Mouse (Mus musculus): ENCODE data around the gene Krt90.

The Krt90 gene

GRCm38 (mm10) chr15:101562850-101563249 lies at the start of gene Krt90:
Gene Krt90 (minus strand): TSS chr15:101562950.
- DNase-seq (ENCODE audit: extremely low read depth, low read depth) = no peak

GRCm38 (mm10) chr15:101599123-101599522 lies 36.4 kb upstream of the Krt90 start:
- no peak for DNase-seq (ENCODE audit: extremely low read depth, low read depth)

- peak; percentile 25 for DNase-seq (ENCODE audit: extremely low read depth, low read depth)
These were observed 25.5 kb upstream of the Krt90 start for GRCm38 (mm10) chr15:101588216-101588615.

GRCm38 (mm10) chr15:101584456-101584855 lies 21.7 kb upstream of the Krt90 start:
- no peak for DNase-seq (ENCODE audit: extremely low read depth, low read depth)

- no peak for DNase-seq (ENCODE audit: extremely low read depth, low read depth)
These were observed 20.6 kb upstream of the Krt90 start for GRCm38 (mm10) chr15:101583211-101583965.

GRCm38 (mm10) chr15:101581701-101582100 lies 19.0 kb upstream of the Krt90 start:
- DNase-seq (ENCODE audit: extremely low read depth, low read depth) = no peak

GRCm38 (mm10) chr15:101575506-101575905 lies 12.8 kb upstream of the Krt90 start:
- DNase-seq (ENCODE audit: extremely low read depth, low read depth) = no peak

GRCm38 (mm10) chr15:101573796-101574345 lies 11.1 kb upstream of the Krt90 start, which contains the start of gene Krt75:
Gene Krt75 (minus strand): TSS chr15:101573904.
- no peak for DNase-seq (ENCODE audit: extremely low read depth, low read depth)

- DNase-seq (ENCODE audit: extremely low read depth, low read depth) = no peak
These were observed 5.0 kb upstream of the Krt90 start for GRCm38 (mm10) chr15:101567780-101568179.

GRCm38 (mm10) chr15:101558034-101558646 lies 4.6 kb downstream of the Krt90 start:
- DNase-seq (ENCODE audit: extremely low read depth, low read depth) = no peak

GRCm38 (mm10) chr15:101553169-101553568 lies 9.6 kb downstream of the Krt90 start:
- no peak for DNase-seq (ENCODE audit: extremely low read depth, low read depth)

- DNase-seq (ENCODE audit: extremely low read depth, low read depth) = no peak
These were observed 10.6 kb downstream of the Krt90 start for GRCm38 (mm10) chr15:101552188-101552587.

- DNase-seq (ENCODE audit: extremely low read depth, low read depth) = no peak
These were observed 12.2 kb downstream of the Krt90 start, which contains the start of gene Krt82 for GRCm38 (mm10) chr15:101550567-101550966. Gene Krt82 (minus strand): TSS chr15:101550667.

GRCm38 (mm10) chr15:101544478-101544877 lies 18.3 kb downstream of the Krt90 start:
- no peak for DNase-seq (ENCODE audit: extremely low read depth, low read depth)

GRCm38 (mm10) chr15:101542543-101542942 lies 20.2 kb downstream of the Krt90 start:
- no peak for DNase-seq (ENCODE audit: extremely low read depth, low read depth)

- no peak for DNase-seq (ENCODE audit: extremely low read depth, low read depth)
These were observed 24.2 kb downstream of the Krt90 start for GRCm38 (mm10) chr15:101538580-101538900.

GRCm38 (mm10) chr15:101537864-101538579 lies 24.7 kb downstream of the Krt90 start:
- DNase-seq (ENCODE audit: extremely low read depth, low read depth) = no peak

- DNase-seq (ENCODE audit: extremely low read depth, low read depth) = no peak
These were observed 26.5 kb downstream of the Krt90 start for GRCm38 (mm10) chr15:101536054-101536850.

- DNase-seq (ENCODE audit: extremely low read depth, low read depth) = no peak
These were observed 30.0 kb downstream of the Krt90 start, which contains the start of gene Krt84 for GRCm38 (mm10) chr15:101532720-101533119. Gene Krt84 (minus strand): TSS chr15:101532820.

- no peak for DNase-seq (ENCODE audit: extremely low read depth, low read depth)
These were observed 40.1 kb downstream of the Krt90 start for GRCm38 (mm10) chr15:101522556-101523232.
